Mouse (Mus musculus) heart, embryonic 11.5 days (tissue): ENCODE measurements at regions not wholly inside any gene's neighbourhood (a gene's known extent, or its start where the extent isn't known, plus 50 kb on each side); places are given as distances from the start of the nearest gene placed in this dataset.

Experiments
- ATAC-seq: fragments of 200-750 bp; cut with Nextera tagmentation; replicated peaks from 2 replicates; pipeline ENCODE4 v1.8.0; 2017; ENCODE audit warnings: moderate library complexity; ENCODE audit not compliant: insufficient number of reproducible peaks, low FRiP score, low TSS enrichment
- H3K27ac ChIP-seq: fragments of 300-500 bp; sonication (generic); 2 replicates; pipeline ENCODE4 v1.5.1; 2014; ENCODE audit warnings: mild to moderate bottlenecking, low read depth, low read length
- H3K27me3 ChIP-seq: fragments of 300-500 bp; sonication (generic); 2 replicates; pipeline ENCODE4 v1.6.1; 2014; ENCODE audit warnings: mild to moderate bottlenecking, low read length, mixed read lengths; ENCODE audit not compliant: control insufficient read depth, insufficient read depth
- H3K36me3 ChIP-seq: fragments of 300-500 bp; sonication (generic); 2 replicates; pipeline ENCODE4 v1.6.1; 2014; ENCODE audit warnings: mild to moderate bottlenecking, low read length, moderate library complexity, mixed read lengths; ENCODE audit not compliant: control insufficient read depth, insufficient read depth
- H3K4me1 ChIP-seq: fragments of 300-500 bp; sonication (generic); 2 replicates; pipeline ENCODE4 v1.6.1; 2014; ENCODE audit warnings: low read length; ENCODE audit not compliant: control insufficient read depth, insufficient read depth
- H3K4me2 ChIP-seq: fragments of 300-500 bp; sonication (generic); 2 replicates; pipeline ENCODE4 v1.6.1; 2014; ENCODE audit warnings: mild to moderate bottlenecking, moderate library complexity
- H3K4me3 ChIP-seq: fragments of 300-500 bp; sonication (generic); 2 replicates; pipeline ENCODE4 v1.5.1; 2014; ENCODE audit warnings: low read depth, low read length
- H3K9ac ChIP-seq: fragments of 300-500 bp; sonication (generic); 2 replicates; pipeline ENCODE4 v1.6.1; 2014; ENCODE audit warnings: mild to moderate bottlenecking, low read depth, low read length, moderate library complexity
- H3K9me3 ChIP-seq: fragments of 300-500 bp; sonication (generic); replicated peaks from 2 replicates; pipeline ENCODE4 v1.6.1; 2016; ENCODE audit warnings: low read length; ENCODE audit not compliant: control insufficient read depth
- WGBS: fragments of 180-500 bp; shearing (Covaris S2); extraction: QIAGEN DNeasy Blood & Tissue Kit; methylation state at CpG from one replicate; pipeline ENCODE4 v1.1.7; 2014; ENCODE audit not compliant: insufficient replicate concordance; 5-methylcytosine and 5-hydroxymethylcytosine counted together

- WGBS, result 67% methylated on average over 12 of the region's 12 CpGs
Measured at GRCm38 (mm10) chr9:23134421-23135118, 88.3 kb upstream of the Bmper start.

GRCm38 (mm10) chr9:23136511-23136910, 86.4 kb upstream of the Bmper start:
- WGBS, result 82% methylated on average over 5 of the region's 5 CpGs
- H3K4me1 ChIP-seq, result no peaks in the 10 kb centered on the region

More at GRCm38 (mm10) chr9:23134421-23135118, 88.3 kb upstream of the Bmper start:
- Histone ChIP-seq H3K4me2 (no peak overlapping the region), H3K4me3 (no peak overlapping the region), H3K4me1 (no peaks in the 10 kb centered on the region), H3K27me3 (no peaks in the 10 kb centered on the region), H3K9me3 (no peaks in the 10 kb centered on the region), H3K9ac (no peak overlapping the region), H3K27ac (no peak overlapping the region), H3K36me3 (no peaks in the 10 kb centered on the region)
- ATAC-seq, result no peak

GRCm38 (mm10) chr9:23137682-23138210, 85.1 kb upstream of the Bmper start:
- Histone ChIP-seq H3K4me1 (no peaks in the 10 kb centered on the region), H3K9ac (no peak overlapping the region), H3K27ac (no peak overlapping the region; the same call in 1 of the 2 replicates), H3K27me3 (no peaks in the 10 kb centered on the region), H3K9me3 (no peaks in the 10 kb centered on the region), H3K36me3 (no peaks in the 10 kb centered on the region), H3K4me3 (no peak overlapping the region), H3K4me2 (no peak overlapping the region)
- 55% methylated on average over 5 of the region's 5 CpGs for WGBS
- no peak for ATAC-seq

More at GRCm38 (mm10) chr9:23136511-23136910, 86.4 kb upstream of the Bmper start:
- Histone ChIP-seq H3K9ac (no peak overlapping the region), H3K27me3 (no peaks in the 10 kb centered on the region), H3K27ac (no peak overlapping the region), H3K4me2 (no peak overlapping the region), H3K4me3 (no peak overlapping the region), H3K36me3 (no peaks in the 10 kb centered on the region), H3K9me3 (no peaks in the 10 kb centered on the region)
- ATAC-seq, result no peak

GRCm38 (mm10) chr9:23139580-23140162, 83.2 kb upstream of the Bmper start:
- H3K9ac ChIP-seq, result no peak overlapping the region
- H3K27me3 ChIP-seq, result no peaks in the 10 kb centered on the region
- H3K4me2 ChIP-seq, result no peak overlapping the region
- 77% methylated on average over 4 of the region's 4 CpGs for whole genome bisulfite sequencing
- H3K4me3 ChIP-seq, result no peak overlapping the region
- no peaks in the 10 kb centered on the region for H3K36me3 ChIP-seq
- H3K4me1 ChIP-seq, result no peaks in the 10 kb centered on the region
- H3K27ac ChIP-seq, result no peak overlapping the region
- no peak for ATAC-seq
- no peaks in the 10 kb centered on the region for H3K9me3 ChIP-seq

GRCm38 (mm10) chr9:23144281-23144680, 78.6 kb upstream of the Bmper start:
- no peaks in the 10 kb centered on the region for H3K36me3 ChIP-seq

GRCm38 (mm10) chr9:23150338-23150737, 72.5 kb upstream of the Bmper start:
- 73% methylated on average over 6 of the region's 6 CpGs for WGBS
- Histone ChIP-seq H3K4me1 (no peaks in the 10 kb centered on the region), H3K9ac (no peak overlapping the region), H3K4me3 (no peak overlapping the region), H3K27ac (no peak overlapping the region), H3K4me2 (no peak overlapping the region), H3K27me3 (no peaks in the 10 kb centered on the region), H3K36me3 (no peaks in the 10 kb centered on the region), H3K9me3 (no peaks in the 10 kb centered on the region)
- no peak for ATAC-seq

More at GRCm38 (mm10) chr9:23144281-23144680, 78.6 kb upstream of the Bmper start:
- ATAC-seq, result no peak
- 81% methylated on average over 7 of the region's 7 CpGs for WGBS
- H3K4me1 ChIP-seq, result no peaks in the 10 kb centered on the region
- no peaks in the 10 kb centered on the region for H3K9me3 ChIP-seq
- no peak overlapping the region for H3K9ac ChIP-seq
- no peaks in the 10 kb centered on the region for H3K27me3 ChIP-seq
- H3K4me3 ChIP-seq, result no peak overlapping the region
- no peak overlapping the region for H3K4me2 ChIP-seq
- no peak overlapping the region for H3K27ac ChIP-seq

- H3K9me3 ChIP-seq, result no peaks in the 10 kb centered on the region
- H3K4me3 ChIP-seq, result no peak overlapping the region
- WGBS, result 57% methylated on average over 3 of the region's 3 CpGs
- no peak overlapping the region for H3K9ac ChIP-seq
- H3K36me3 ChIP-seq, result no peaks in the 10 kb centered on the region
- no peak for ATAC-seq
- H3K4me1 ChIP-seq, result no peaks in the 10 kb centered on the region
- no peak overlapping the region for H3K4me2 ChIP-seq
- no peak overlapping the region for H3K27ac ChIP-seq
- H3K27me3 ChIP-seq, result no peaks in the 10 kb centered on the region
Measured at GRCm38 (mm10) chr9:23150874-23151273, 72.0 kb upstream of the Bmper start.

- Histone ChIP-seq H3K4me3 (no peak overlapping the region), H3K9ac (no peak overlapping the region), H3K4me2 (no peak overlapping the region), H3K9me3 (no peaks in the 10 kb centered on the region), H3K36me3 (no peaks in the 10 kb centered on the region), H3K27me3 (no peaks in the 10 kb centered on the region), H3K4me1 (no peaks in the 10 kb centered on the region), H3K27ac (no peak overlapping the region)
- 69% methylated on average over 1 of the region's 1 CpGs for WGBS
- ATAC-seq, result no peak
Measured at GRCm38 (mm10) chr9:23151953-23152490, 70.9 kb upstream of the Bmper start.
